Mouse (Mus musculus) kidney, embryonic 16.5 days (tissue): ENCODE data around the gene Ap1s1. TPM values are rescaled to one million over a fixed set of nuclear protein-coding genes. Genes with fewer than 3 reads are reported as not detected.
A peak's percentile ranks its signal among the peaks of the same experiment; 100 is the strongest.

Experiments used
- ATAC-seq: fragments of 200-750 bp; cut with Nextera tagmentation; 2 replicates; pipeline ENCODE4 v1.8.0; 2017; ENCODE audit warnings: moderate TSS enrichment; ENCODE audit not compliant: low FRiP score, low TSS enrichment
- H3K27ac ChIP-seq: fragments of 300-500 bp; sonication (generic); 2 replicates; pipeline ENCODE4 v1.5.1; 2014; ENCODE audit warnings: low read length
- H3K27me3 ChIP-seq: fragments of 300-500 bp; sonication (generic); 2 replicates; pipeline ENCODE4 v1.6.1; 2014; ENCODE audit warnings: low read length, control low read depth, mixed read lengths; ENCODE audit not compliant: insufficient read depth
- H3K36me3 ChIP-seq: fragments of 300-500 bp; sonication (generic); 2 replicates; pipeline ENCODE4 v1.6.1; 2014; ENCODE audit warnings: low read length, control low read depth, mixed read lengths; ENCODE audit not compliant: insufficient read depth
- H3K4me1 ChIP-seq: fragments of 300-500 bp; sonication (generic); 2 replicates; pipeline ENCODE4 v1.6.1; 2014; ENCODE audit warnings: low read length, control low read depth, mixed read lengths; ENCODE audit not compliant: insufficient read depth
- H3K4me2 ChIP-seq: fragments of 300-500 bp; sonication (generic); replicated peaks from 2 replicates; pipeline ENCODE4 v1.6.1; 2014; ENCODE audit warnings: low read depth, low read length
- H3K4me3 ChIP-seq: fragments of 300-500 bp; sonication (generic); 2 replicates; pipeline ENCODE4 v1.5.1; 2014; ENCODE audit warnings: mild to moderate bottlenecking, low read length
- H3K9ac ChIP-seq: fragments of 300-500 bp; sonication (generic); replicated peaks from 2 replicates; pipeline ENCODE4 v1.6.1; 2014; ENCODE audit warnings: low read length
- H3K9me3 ChIP-seq: fragments of 300-500 bp; sonication (generic); 2 replicates; pipeline ENCODE4 v1.6.1; 2016; ENCODE audit warnings: low read length, control low read depth
- WGBS: fragments of 180-500 bp; shearing (Covaris S2); extraction: QIAGEN DNeasy Blood & Tissue Kit; methylation state at CpG from one replicate; pipeline ENCODE4 v1.1.7; 2014; 5-methylcytosine and 5-hydroxymethylcytosine counted together
- polyA plus RNA-seq: library from polyadenylated mRNA; unstranded; fragments of >200 nt; fragmentation: Nextera tagmentation; extraction: Ambion mirVana; gene quantifications from 2 replicates; pipeline ENCODE4 v1.2.1, GENCODE M21; 2015

Ap1s1 gene
- polyA plus RNA-seq, 1 experiment from 2014 or later, result 201 TPM

DNA sequence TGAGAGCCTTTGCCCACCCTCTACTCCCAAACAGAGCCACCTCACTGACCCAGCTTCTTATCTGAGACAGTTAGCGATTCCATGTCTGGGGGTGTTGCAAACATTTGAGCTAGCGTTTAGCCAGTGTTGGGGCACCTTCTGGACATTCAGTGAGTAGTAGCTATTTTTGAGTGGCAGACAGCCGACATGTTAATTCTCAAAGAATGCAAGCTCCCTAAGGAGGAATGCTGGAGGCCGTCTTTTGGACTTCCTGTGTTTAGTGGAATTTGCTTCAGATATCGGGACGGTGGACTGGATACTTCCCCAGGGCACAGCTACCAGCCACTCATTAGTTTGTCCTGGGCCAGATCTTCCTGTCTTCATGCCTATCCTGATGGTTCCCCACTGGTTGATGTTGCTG lies 32.7 kb upstream of the Ap1s1 start:
- Histone ChIP-seq H3K27ac (no peak overlapping the region; the same call in 1 of the 2 replicates), H3K36me3 (no peaks in the 10 kb centered on the region), H3K4me2 (no peak overlapping the region), H3K9ac (no peak overlapping the region), H3K4me1 (peaks cover 26% of the 10 kb centered on the region), H3K9me3 (no peaks in the 10 kb centered on the region), H3K27me3 (no peaks in the 10 kb centered on the region), H3K4me3 (no peak overlapping the region)
- no peak for ATAC-seq
- 41% methylated on average over 6 of the region's 6 CpGs for WGBS

DNA sequence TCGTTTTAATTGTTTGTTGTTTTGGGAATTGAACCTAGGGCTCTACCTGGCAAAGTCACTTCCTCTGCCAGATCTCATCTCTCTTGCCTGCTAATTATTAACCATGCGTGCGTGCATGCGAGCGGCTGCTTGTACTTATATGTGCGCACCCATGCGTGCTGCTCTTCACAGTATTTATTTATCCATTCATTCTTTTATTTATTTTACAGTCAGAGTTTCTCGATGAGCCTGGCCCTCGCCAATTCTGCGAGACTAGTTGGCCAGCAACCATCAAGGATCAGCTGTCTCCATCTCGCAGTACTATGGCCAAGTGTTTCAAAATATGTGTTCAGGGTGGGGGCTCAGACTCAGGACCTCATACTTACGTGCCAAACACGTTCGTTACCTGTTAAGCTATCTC lies 32.1 kb upstream of the Ap1s1 start:
- no peaks in the 10 kb centered on the region for H3K27me3 ChIP-seq

DNA sequence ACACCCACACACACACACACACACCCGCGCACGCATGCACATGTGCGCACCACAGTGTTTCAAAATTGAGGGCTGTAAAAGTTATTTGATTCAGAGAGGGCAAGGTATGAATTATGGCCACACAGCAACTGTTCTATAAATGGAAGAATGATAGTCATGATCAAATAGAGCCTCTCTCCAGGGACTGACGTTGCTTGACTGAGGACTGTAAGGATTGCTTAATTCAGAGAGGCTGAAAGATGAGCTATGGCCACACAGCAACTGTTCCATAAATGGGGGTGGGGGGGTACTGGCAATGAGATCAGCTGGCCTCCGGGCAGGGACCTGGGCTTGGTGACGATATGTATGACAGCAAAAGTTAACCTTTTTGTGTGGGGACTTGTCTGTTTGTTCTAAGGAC lies 31.3 kb upstream of the Ap1s1 start:
- H3K4me1 ChIP-seq, result peaks cover 35% of the 10 kb centered on the region
- no peak overlapping the region for H3K4me2 ChIP-seq
- no peak overlapping the region for H3K4me3 ChIP-seq
- no peaks in the 10 kb centered on the region for H3K9me3 ChIP-seq
- ATAC-seq, result no peak
- H3K27ac ChIP-seq, result no peak overlapping the region
- WGBS, result 83% methylated on average over 7 of the region's 7 CpGs
- H3K36me3 ChIP-seq, result no peaks in the 10 kb centered on the region
- H3K9ac ChIP-seq, result no peak overlapping the region
- H3K27me3 ChIP-seq, result no peaks in the 10 kb centered on the region

More for the DNA sequence above, 32.1 kb upstream of the Ap1s1 start:
- peaks cover 26% of the 10 kb centered on the region for H3K4me1 ChIP-seq
- H3K9ac ChIP-seq, result no peak overlapping the region
- no peak overlapping the region for H3K27ac ChIP-seq
- H3K4me3 ChIP-seq, result no peak overlapping the region
- H3K36me3 ChIP-seq, result no peaks in the 10 kb centered on the region
- no peaks in the 10 kb centered on the region for H3K9me3 ChIP-seq
- H3K4me2 ChIP-seq, result no peak overlapping the region
- 65% methylated on average over 14 of the region's 14 CpGs for WGBS
- no peak for ATAC-seq

DNA sequence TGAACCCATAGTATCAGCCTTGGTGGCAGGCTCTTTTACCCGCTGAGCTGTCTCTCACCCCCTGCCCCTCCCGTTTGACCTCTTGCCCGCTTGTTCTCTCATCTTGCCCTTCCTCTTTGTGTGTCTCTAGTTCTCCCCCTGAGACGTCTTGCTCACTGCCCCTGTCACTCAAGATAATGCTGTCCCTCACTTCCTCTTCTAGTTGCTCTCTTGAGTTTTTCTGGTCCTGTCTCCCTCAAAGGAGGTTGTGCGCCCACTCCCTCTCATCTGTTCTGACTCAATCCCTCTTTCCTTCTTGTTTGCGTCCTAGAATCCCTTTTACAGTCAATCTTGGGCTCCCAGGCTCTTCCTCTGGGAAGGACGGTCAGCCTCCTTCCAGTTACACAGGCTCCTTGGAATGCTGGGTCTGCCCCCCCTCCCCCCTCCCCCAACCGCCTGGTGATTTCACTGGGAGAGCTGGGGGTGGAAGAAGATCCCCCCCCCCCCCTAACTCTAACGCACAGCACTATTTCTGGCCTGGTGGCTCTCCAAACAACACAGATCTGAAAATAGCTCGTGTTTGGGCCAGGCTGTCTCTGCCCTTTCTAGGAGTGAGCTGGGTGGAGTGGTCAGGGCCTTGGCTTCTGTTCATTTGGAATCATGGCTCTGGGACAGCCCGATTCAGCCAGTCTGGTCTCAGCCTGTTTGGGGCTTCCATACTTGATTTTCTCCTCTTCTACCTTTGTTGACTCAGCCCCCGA lies 30.4 kb upstream of the Ap1s1 start:
- Histone ChIP-seq H3K27me3 (no peaks in the 10 kb centered on the region), H3K4me3 (no peak overlapping the region), H3K36me3 (no peaks in the 10 kb centered on the region), H3K9ac (no peak overlapping the region), H3K27ac (peak overlapping the region; percentile 73), H3K4me1 (peaks cover 40% of the 10 kb centered on the region), H3K9me3 (no peaks in the 10 kb centered on the region), H3K4me2 (no peak overlapping the region)
- ATAC-seq, result 0 out of 2 replicates have a peak, but pooled peaks have one; percentile 21
- WGBS, result 36% methylated on average over 12 of the region's 12 CpGs

DNA sequence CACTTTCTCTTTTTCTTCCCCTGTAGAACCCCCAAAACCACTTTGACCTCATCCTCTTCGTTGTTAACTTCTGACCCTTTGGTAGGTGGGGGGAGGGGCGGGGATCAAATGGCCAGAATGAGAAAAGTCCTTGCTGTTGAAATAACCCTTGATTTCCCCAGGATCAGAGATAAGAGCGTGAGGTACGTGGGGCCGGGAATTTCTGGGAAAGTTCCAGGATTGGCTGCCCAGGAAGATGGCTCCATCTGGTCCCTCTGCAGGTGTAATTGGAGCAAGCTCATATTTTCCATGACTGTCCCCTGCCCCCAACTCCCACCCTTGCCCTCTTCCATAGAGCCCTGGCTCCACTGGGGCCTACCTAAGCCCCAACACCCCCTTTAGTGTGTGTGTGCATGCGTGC lies 29.8 kb upstream of the Ap1s1 start:
- Histone ChIP-seq H3K27me3 (no peaks in the 10 kb centered on the region), H3K27ac (peak overlapping the region; percentile 73), H3K4me3 (no peak overlapping the region), H3K36me3 (no peaks in the 10 kb centered on the region), H3K9me3 (no peaks in the 10 kb centered on the region), H3K4me2 (no peak overlapping the region), H3K9ac (no peak overlapping the region), H3K4me1 (peaks cover 40% of the 10 kb centered on the region)
- ATAC-seq, result no peak
- 67% methylated on average over 6 of the region's 6 CpGs for WGBS

DNA sequence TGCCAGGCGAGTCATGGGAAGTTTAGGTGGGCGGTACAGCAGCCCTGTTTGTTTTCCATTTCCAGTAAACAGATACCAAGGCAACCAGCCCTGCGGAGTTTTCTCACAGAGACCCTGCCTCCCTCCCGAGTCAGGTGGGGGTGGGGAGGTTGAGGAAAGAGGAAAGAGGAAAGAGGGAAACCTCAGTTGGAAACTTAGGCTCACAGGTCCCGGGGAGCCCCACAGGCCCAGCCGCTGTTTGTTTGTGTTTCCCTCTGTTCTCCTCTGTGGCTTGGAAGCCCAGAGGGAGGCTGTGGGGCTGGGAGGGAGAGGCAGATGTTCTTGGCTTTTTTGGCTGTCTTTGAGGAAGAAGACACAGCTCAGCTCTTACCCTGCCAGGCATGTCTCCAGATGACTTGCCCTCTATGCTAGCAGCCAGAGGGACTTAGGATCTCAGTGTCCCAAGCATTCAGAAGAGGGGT lies 28.3 kb upstream of the Ap1s1 start:
- Histone ChIP-seq H3K9me3 (no peaks in the 10 kb centered on the region), H3K4me1 (peaks cover 40% of the 10 kb centered on the region), H3K9ac (no peak overlapping the region), H3K27me3 (no peaks in the 10 kb centered on the region), H3K27ac (no peak overlapping the region), H3K36me3 (no peaks in the 10 kb centered on the region), H3K4me3 (no peak overlapping the region), H3K4me2 (no peak overlapping the region)
- ATAC-seq, result no peak
- 38% methylated on average over 6 of the region's 6 CpGs for WGBS

DNA sequence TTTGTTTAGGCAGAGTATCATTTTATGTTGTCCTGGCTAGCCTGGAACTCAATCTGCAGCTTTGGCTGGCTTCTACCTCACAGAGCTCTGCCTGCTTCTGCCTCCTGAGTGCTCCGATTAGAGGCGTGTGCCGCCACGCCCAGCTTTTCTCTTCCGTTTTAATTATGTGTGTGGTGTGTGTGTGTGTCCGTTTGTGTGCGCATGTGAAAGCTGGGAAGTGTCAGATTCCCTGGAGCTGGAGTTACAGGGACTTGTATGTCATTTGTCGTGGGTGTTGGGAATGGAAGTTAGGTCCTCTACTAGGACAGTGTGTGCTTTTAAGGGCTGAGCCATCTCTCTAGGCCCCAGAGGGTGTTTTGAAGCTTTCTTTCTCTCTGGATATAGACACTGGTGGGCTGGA lies 27.2 kb upstream of the Ap1s1 start:
- no peaks in the 10 kb centered on the region for H3K27me3 ChIP-seq
- WGBS, result 94% methylated on average over 8 of the region's 8 CpGs
- ATAC-seq, result no peak
- no peak overlapping the region for H3K4me3 ChIP-seq
- H3K9me3 ChIP-seq, result no peaks in the 10 kb centered on the region
- H3K4me1 ChIP-seq, result peaks cover 32% of the 10 kb centered on the region
- H3K27ac ChIP-seq, result no peak overlapping the region; the same call in 1 of the 2 replicates
- no peak overlapping the region for H3K9ac ChIP-seq
- H3K4me2 ChIP-seq, result no peak overlapping the region
- H3K36me3 ChIP-seq, result no peaks in the 10 kb centered on the region

DNA sequence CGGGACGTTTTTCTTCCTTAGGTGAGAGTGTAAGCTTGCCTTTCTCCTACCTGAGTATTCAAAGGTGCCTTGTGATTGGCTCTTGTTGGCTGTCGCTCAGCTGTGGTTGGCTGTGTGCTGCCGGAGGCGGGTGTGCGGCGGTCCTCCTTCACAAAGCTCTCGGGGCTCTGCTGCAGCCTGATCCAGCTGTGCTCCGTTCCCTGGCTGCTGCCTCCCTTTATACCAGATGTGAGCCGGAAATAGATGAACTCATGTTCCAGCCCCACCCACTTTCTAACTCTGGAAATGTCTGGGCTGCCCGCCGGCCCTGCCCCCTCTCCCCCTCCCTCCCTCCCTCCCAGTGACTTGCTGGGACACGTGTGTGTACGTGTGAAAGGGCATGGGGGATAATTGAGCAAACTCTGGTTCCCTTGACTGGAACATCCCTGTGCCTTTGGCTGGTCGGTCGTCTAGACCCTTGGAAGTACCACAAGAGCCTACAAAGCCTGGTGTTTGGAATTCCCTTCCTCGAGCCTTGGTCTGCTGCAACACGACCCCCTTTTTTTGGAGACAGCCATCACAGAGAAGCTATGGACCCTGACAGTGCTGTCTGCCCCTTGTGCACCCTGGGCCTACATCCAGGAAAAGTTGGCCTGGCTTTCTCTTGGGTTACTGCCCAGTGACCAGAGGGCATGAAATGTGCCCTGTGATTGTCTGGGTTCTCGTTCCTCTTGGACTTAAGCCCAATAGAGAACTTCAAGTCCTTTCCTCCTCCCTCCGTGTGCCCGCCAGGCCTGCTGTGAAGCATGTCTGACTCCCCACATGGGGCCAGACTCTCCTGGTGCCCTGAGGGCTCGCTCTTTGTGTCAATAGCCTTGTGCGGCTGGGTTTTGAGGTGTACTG lies 26.4 kb upstream of the Ap1s1 start, which contains the start of gene Serpine1:
Gene Serpine1, minus strand, starts transcription at position 190 of the 882 bp plus-strand sequence.
- WGBS, result 14% methylated on average over 23 of the region's 23 CpGs
- Histone ChIP-seq H3K4me3 (peak within 1 kb of the TSS; percentile 28), H3K4me2 (peak within 1 kb of the TSS; percentile 53), H3K4me1 (peaks cover 30% of the 10 kb centered on the region), H3K36me3 (no peaks in the 10 kb centered on the region), H3K27ac (peak within 1 kb of the TSS; percentile 58), H3K27me3 (no peaks in the 10 kb centered on the region), H3K9me3 (no peaks in the 10 kb centered on the region), H3K9ac (peak within 1 kb of the TSS; percentile 9; the same call in 1 of the 2 replicates)
- peak; percentile 89 for ATAC-seq

DNA sequence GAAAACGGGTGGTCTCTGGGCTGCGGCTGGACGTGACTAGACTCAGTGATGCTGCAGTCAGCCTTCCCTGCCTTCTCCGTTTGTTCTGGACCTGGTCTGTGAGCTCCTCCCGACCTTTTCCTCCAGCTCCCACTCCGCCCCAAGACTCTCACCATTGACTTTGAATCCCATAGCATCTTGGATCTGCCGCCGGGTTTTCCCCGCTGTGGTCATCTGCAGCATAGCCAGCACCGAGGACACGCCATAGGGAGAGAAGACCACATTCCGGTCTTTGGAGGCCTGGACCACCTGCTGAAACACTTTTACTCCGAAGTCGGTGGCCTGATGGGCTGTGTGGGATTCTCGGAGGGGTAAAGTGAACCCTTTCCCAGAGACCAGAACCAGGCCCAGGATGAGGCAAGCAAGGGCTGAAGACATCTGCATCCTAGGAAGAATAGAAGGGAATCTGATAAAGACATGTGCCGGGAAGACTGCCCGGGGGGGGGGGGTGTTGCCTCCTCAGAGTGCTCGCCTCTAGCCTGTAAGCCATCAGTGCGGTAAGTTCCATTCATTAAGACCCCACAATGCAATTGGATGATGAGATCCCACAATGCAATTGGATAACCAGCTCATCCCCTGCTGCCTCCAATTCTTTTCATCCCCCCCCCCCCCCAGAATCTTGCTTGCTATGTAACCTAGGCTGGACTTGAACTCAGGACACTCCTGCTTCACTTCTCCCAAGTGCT lies 25.1 kb upstream of the Ap1s1 start:
- H3K4me2 ChIP-seq, result no peak overlapping the region
- ATAC-seq, result no peak
- no peaks in the 10 kb centered on the region for H3K36me3 ChIP-seq
- H3K9ac ChIP-seq, result no peak overlapping the region
- H3K9me3 ChIP-seq, result no peaks in the 10 kb centered on the region
- WGBS, result 88% methylated on average over 19 of the region's 19 CpGs
- peaks cover 27% of the 10 kb centered on the region for H3K4me1 ChIP-seq
- H3K4me3 ChIP-seq, result no peak overlapping the region
- H3K27ac ChIP-seq, result no peak overlapping the region
- H3K27me3 ChIP-seq, result no peaks in the 10 kb centered on the region
